Mouse (Mus musculus) kidney, postnatal 0 days (tissue): ENCODE results near the gene Gm3646. TPM values are rescaled to one million over a fixed set of nuclear protein-coding genes. Genes with fewer than 3 reads are reported as not detected.

Source experiments
- ATAC-seq: fragments of 200-750 bp; cut with Nextera tagmentation; replicated peaks from 2 replicates; pipeline ENCODE4 v1.8.0; 2017; ENCODE audit warnings: low read depth, moderate number of reproducible peaks, moderate TSS enrichment, moderate library complexity; ENCODE audit not compliant: low FRiP score
- DNase-seq: peaks from one replicate; pipeline ENCODE4 v3.0.0-alpha.2; 2016; ENCODE audit warnings: low spot score
- H3K27ac ChIP-seq: fragments of 300-500 bp; sonication (generic); 2 replicates; pipeline ENCODE4 v1.5.1; 2014; ENCODE audit warnings: mild to moderate bottlenecking
- H3K27me3 ChIP-seq: fragments of 300-500 bp; sonication (generic); 2 replicates; pipeline ENCODE4 v1.6.1; 2014; ENCODE audit warnings: low read length, mixed read lengths; ENCODE audit not compliant: insufficient read depth
- H3K36me3 ChIP-seq: fragments of 300-500 bp; sonication (generic); 2 replicates; pipeline ENCODE4 v1.6.1; 2014; ENCODE audit warnings: low read length, mixed read lengths; ENCODE audit not compliant: insufficient read depth
- H3K4me1 ChIP-seq: fragments of 300-500 bp; sonication (generic); replicated peaks from 2 replicates; pipeline ENCODE4 v1.6.1; 2014; ENCODE audit warnings: antibody characterized with exemption, low read length, mixed read lengths; ENCODE audit not compliant: insufficient read depth
- H3K4me2 ChIP-seq: fragments of 300-500 bp; sonication (generic); 2 replicates; pipeline ENCODE4 v1.6.1; 2014; ENCODE audit warnings: mild to moderate bottlenecking, low read length, moderate library complexity, mixed read lengths
- H3K4me3 ChIP-seq: fragments of 300-500 bp; sonication (generic); replicated peaks from 2 replicates; pipeline ENCODE4 v1.5.1; 2014; ENCODE audit warnings: low read depth, low read length
- H3K9ac ChIP-seq: fragments of 300-500 bp; sonication (generic); 2 replicates; pipeline ENCODE4 v1.6.1; 2014; ENCODE audit warnings: low read depth, low read length
- H3K9me3 ChIP-seq: fragments of 300-500 bp; sonication (generic); replicated peaks from 2 replicates; pipeline ENCODE4 v1.6.1; 2016; ENCODE audit warnings: low read length, inconsistent platforms, mixed read lengths
- CTCF ChIP-seq: IDR thresholded peaks from 2 replicates; pipeline ENCODE4 v1.5.1; 2016; ENCODE audit warnings: antibody characterized with exemption, low read depth, mild to moderate bottlenecking, moderate library complexity
- WGBS: fragments of 180-500 bp; shearing (Covaris S2); extraction: QIAGEN DNeasy Blood & Tissue Kit; methylation state at CpG from one replicate; pipeline ENCODE4 v1.1.7; 2014; 5-methylcytosine and 5-hydroxymethylcytosine counted together
- polyA plus RNA-seq: library from polyadenylated mRNA; unstranded; fragments of >200 nt; fragmentation: Nextera tagmentation; extraction: Ambion mirVana; gene quantifications from 2 replicates; pipeline ENCODE4 v1.2.1, GENCODE M21; 2015

Gm3646 gene
- polyA plus RNA-seq, 1 experiment from 2014 or later: not detected

DNA sequence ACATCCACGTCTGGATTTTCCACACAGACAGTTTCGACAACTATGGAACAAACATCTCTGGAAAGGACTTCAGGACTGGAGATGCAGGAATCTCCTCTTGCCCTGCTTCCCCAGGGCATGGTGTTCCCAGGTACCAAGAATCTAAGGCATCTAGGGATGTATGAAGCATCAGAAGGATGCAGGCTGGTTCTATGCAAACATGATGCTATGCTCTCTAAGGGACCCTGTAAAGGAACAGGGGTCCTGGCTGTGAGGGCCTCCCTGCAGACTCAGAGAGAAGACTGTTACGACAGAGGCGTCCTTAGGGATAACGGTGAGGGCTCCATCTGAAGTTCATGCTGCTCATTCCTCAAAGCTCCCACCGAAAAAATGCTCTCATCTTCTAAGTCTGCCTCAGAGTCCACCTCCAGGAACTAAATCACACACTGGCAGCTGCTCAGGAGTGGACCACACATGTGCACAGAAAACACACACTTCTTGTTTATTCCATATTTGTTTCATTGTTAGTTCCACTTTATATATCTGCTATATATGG, 44.9 kb downstream of the Gm3646 start:
- no peak for DNase-seq
- Histone ChIP-seq H3K4me1 (peaks cover 19% of the 10 kb centered on the region), H3K27ac (no peak overlapping the region), H3K9me3 (no peaks in the 10 kb centered on the region), H3K4me3 (no peak overlapping the region), H3K27me3 (no peaks in the 10 kb centered on the region), H3K4me2 (no peak overlapping the region), H3K36me3 (no peaks in the 10 kb centered on the region), H3K9ac (no peak overlapping the region)
- ATAC-seq: no peak
- 68% methylated on average over 6 of the region's 6 CpGs for WGBS
- no peak for TF ChIP-seq CTCF

DNA sequence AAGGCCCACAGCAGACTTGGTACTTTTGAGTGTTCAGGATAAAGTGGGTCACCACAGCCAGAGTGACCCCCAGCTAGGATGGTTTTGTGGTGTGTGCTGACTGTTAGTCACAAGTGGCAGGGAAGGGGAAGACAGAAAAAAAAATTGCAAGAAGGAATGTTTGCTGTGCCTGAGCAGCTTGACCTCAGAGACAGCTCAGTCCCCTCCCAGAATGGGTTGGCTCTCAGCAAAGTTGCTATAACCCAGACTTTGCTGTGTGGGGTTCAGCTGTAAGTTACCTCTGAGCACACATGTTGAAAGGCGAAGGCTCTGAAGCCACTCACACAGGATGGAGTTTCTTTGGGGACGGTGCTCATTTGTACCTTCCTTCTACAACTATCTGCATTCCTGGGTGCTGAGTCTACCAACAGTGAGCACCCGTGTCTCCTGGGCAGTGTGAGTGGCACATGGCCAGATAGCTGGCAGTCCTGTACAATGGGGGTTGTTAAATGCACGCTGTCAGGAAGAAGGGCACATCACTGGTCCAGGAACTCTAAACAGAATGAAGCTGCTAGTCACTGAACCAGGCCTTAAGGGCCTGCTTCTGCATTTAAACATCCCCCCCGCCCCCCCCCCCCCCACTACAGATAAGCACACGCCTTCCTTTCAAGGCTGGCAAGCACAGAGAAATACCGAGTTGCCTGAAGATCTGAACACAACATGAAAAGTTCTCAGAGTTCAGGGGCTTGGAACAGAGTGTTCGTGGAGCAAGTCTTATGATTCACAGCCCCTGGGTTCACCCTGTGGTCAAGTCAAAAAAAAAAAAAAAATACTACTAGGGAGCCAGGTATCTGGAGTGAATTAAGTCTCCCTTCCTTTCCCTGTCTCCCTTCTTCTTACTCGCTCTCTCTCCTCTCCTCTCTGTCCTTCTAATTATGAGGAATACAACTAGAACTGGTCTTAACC, 45.6 kb downstream of the Gm3646 start:
- no peaks in the 10 kb centered on the region for H3K27me3 ChIP-seq
- no peak for DNase-seq
- H3K9me3 ChIP-seq: no peaks in the 10 kb centered on the region
- peaks cover 19% of the 10 kb centered on the region for H3K4me1 ChIP-seq
- 45% methylated on average over 9 of the region's 9 CpGs for WGBS
- no peaks in the 10 kb centered on the region for H3K36me3 ChIP-seq
- no peak for ATAC-seq
- TF ChIP-seq CTCF: no peak
- no peak overlapping the region for H3K4me2 ChIP-seq
- no peak overlapping the region for H3K9ac ChIP-seq
- no peak overlapping the region for H3K27ac ChIP-seq
- H3K4me3 ChIP-seq: no peak overlapping the region

DNA sequence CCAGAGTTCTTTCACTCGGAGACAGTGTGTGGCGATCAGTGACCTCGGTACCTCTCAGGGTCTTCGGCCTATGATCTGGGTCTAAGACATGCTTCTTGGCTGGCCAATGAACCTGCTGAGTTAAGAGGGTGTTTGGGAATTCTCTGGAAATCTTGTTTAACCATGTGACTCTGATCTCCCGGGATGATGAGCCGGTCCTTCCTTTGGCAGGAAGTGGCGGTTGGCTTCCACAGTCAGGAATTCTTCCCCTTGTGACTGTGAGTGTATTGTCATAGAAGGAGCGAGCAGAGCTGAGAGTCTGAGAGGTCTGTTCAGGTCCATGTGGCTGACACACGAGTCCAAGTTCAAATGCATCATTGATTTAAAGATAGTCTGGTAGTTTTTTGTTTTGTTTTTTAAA, 46.9 kb downstream of the Gm3646 start:
- Histone ChIP-seq H3K27me3 (no peaks in the 10 kb centered on the region), H3K9me3 (no peaks in the 10 kb centered on the region), H3K36me3 (no peaks in the 10 kb centered on the region), H3K4me2 (no peak overlapping the region), H3K27ac (no peak overlapping the region), H3K4me3 (no peak overlapping the region), H3K4me1 (peaks cover 19% of the 10 kb centered on the region), H3K9ac (no peak overlapping the region)
- peak; percentile 45 for DNase-seq
- no peak for ATAC-seq
- no peak for TF ChIP-seq CTCF
- WGBS: 74% methylated on average over 9 of the region's 9 CpGs

DNA sequence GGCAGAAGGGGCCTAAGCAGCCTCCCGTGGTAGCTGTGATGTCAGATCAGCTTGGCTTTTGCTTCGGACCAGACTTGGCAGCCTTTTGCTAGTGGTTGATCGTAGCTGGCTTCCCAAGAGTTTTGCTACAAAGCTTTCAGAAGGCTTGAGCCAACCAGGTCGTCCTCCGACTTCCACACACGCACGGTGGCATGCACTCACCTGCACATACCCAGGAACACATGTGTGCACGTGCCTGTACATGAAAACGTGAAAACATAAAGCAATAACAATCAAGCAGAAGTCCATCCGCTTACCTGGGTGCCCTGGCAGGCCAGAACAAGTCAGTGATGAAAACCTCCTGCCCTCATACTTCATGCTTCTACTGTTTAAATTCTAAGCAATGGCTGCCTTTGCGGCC, 48.2 kb downstream of the Gm3646 start:
- 85% methylated on average over 11 of the region's 11 CpGs for WGBS
- H3K4me1 ChIP-seq: peaks cover 14% of the 10 kb centered on the region
- H3K9me3 ChIP-seq: no peaks in the 10 kb centered on the region
- no peaks in the 10 kb centered on the region for H3K27me3 ChIP-seq
- H3K4me3 ChIP-seq: no peak overlapping the region
- H3K36me3 ChIP-seq: no peaks in the 10 kb centered on the region
- no peak overlapping the region for H3K27ac ChIP-seq
- H3K9ac ChIP-seq: no peak overlapping the region
- no peak for ATAC-seq
- H3K4me2 ChIP-seq: no peak overlapping the region
- DNase-seq: no peak
- TF ChIP-seq CTCF: no peak

DNA sequence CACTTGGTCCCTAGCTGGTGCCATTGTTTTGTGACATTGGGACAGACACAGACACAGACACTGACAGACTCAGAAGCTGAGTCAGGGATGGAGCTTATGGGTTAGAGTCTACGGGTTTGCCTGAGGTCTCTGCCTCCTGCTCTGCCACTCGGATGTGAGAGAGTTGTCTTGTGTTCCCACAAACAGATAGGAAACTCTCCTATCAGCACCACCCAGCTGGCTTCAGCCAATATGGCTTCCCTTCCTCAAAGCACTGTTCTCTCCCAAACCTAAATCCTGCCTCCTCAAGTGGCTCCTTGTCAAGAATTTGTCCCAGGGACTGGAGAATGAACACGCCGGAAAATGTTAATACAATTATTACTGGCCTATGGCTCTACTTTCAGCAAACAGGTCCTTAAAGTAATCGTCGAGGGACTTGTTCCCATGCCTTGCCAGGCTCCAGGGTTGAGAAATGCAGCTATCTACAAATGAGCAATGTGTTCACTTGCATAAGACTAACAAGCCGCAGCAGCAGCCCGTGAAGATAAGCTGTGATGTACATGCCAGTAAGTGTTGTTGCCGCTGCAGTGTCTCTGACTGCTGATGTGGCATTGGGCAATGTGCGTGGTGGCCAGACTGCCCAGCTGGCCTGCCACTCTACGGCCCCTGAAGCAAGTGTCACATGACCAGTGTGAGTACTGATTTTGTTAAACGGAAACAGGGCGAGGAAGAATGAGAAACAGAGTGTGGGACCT, 50.7 kb downstream of the Gm3646 start:
- H3K9ac ChIP-seq: no peak overlapping the region
- TF ChIP-seq CTCF: no peak
- H3K9me3 ChIP-seq: no peaks in the 10 kb centered on the region
- WGBS: 74% methylated on average over 13 of the region's 13 CpGs
- no peaks in the 10 kb centered on the region for H3K27me3 ChIP-seq
- no peak for ATAC-seq
- H3K27ac ChIP-seq: no peak overlapping the region
- no peak for DNase-seq
- no peak overlapping the region for H3K4me3 ChIP-seq
- no peaks in the 10 kb centered on the region for H3K36me3 ChIP-seq
- H3K4me1 ChIP-seq: peaks cover 6% of the 10 kb centered on the region; the same call in 1 of the 2 replicates
- H3K4me2 ChIP-seq: no peak overlapping the region

Other genes starting within 250 kb of the Gm3646 start
- 26.4 and 27.7 TPM in 2 replicates for gene Rnf149, start 227.9 kb downstream of the Gm3646 start, polyA plus RNA-seq
- 0.04 and 0.05 TPM in 2 replicates for gene Creg2, start 153.9 kb downstream of the Gm3646 start, polyA plus RNA-seq
- gene Rfx8, start 84.3 kb downstream of the Gm3646 start, polyA plus RNA-seq: 0.22 and 0.29 TPM in 2 replicates
- 14.4 and 16.2 TPM in 2 replicates for gene Map4k4, start 95.6 kb upstream of the Gm3646 start, polyA plus RNA-seq